Mouse (Mus musculus): ENCODE results near the gene Rpusd3. TPM values are rescaled to one million over a fixed set of nuclear protein-coding genes. Genes with fewer than 3 reads are reported as not detected.

The Rpusd3 gene
- polyA plus RNA-seq, 1 experiment from 2014 or later, result 17.5 TPM

DNA sequence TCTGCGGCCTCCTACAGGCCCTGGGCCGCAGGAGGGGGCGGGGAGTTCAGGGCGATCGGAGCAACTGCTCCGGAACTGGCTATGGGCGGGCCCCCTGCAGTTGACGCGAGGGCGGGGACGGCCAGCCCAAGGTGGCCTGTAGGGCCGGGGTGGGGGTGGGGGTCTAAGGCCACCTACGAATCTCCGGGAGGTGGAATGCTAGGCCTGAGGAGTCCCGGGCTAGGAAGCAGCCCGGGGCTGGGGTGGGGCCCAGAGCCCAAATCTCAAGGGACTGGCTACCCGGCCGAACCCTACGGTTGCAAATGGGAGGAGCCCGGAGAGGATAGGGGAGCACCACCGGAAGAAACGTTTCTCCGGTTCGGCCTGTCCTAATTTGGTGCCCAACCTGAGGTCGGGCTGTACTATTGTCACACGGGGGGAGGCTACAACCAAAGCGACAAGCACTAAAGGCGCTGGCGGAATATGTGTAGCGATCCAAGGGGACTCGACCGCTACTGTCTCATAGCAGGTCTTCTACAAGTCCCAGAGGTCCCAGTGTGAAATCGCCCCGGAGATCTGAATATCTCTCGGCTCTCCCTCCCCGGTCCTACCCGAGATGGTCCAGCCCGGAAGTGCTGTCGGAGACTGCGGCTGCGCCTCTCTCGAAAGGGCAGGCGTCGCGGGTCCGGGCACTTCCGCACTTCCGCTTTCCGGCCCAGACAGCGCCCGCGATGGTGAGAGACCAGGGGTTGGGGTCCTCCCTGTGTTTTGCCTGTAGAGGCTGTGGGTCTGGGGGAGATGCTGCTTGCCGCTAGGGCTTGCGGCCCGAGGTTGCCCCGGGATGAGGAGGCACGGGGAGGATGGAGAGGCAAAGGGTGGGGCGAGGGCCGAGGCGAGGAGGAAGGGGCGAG, 41.4 kb downstream of the Rpusd3 start, which contains the start of the genes Tada3 and Arpc4:
Tada3 (minus strand) TSS at position 388 of the 890 bp plus-strand sequence.
Arpc4 (plus strand) TSS at position 620 of the 890 bp plus-strand sequence.
- 0% methylated on average over 61 of the region's 61 CpGs for WGBS
- H3K27me3 ChIP-seq, result no peaks in the 10 kb centered on the region
- H3K36me3 ChIP-seq, result peaks cover 58% of the 10 kb centered on the region

DNA sequence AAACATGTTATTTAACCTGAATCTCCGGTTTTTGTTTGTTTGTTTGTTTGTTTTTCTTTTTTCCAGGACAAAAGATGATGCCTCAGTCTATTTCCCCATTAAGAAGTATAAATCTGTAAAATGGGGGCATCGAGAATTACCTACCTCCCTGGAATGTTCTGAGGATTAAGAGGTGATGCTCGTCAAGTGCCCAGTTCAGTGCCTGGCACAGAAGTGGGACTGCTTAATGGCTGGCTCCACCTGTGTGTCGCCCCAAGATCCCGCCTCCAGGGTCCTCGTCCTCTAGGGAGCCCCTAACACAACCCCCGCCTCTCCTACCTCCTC, 42.0 kb downstream of the Rpusd3 start:
- H3K4me2 ChIP-seq, result peak overlapping the region; percentile 97
- peaks cover 28% of the 10 kb centered on the region for H3K4me1 ChIP-seq (replicated peaks)
- H3K27ac ChIP-seq, result peak overlapping the region; percentile 95

More for the DNA sequence above, 41.4 kb downstream of the Rpusd3 start, which contains the start of the genes Tada3 and Arpc4:
- H3K4me3 ChIP-seq, result peak within 1 kb of the TSS; percentile 87
- H3K9ac ChIP-seq, result peak within 1 kb of the TSS; percentile 93
- peaks cover 28% of the 10 kb centered on the region for H3K4me1 ChIP-seq (replicated peaks)
- H3K27ac ChIP-seq, result peak within 1 kb of the TSS; percentile 95
- peak within 1 kb of the TSS; percentile 97 for H3K4me2 ChIP-seq
- ATAC-seq (ENCODE audit: low FRiP score), result peak; percentile 96
- H3K9me3 ChIP-seq, result no peaks in the 10 kb centered on the region

DNA sequence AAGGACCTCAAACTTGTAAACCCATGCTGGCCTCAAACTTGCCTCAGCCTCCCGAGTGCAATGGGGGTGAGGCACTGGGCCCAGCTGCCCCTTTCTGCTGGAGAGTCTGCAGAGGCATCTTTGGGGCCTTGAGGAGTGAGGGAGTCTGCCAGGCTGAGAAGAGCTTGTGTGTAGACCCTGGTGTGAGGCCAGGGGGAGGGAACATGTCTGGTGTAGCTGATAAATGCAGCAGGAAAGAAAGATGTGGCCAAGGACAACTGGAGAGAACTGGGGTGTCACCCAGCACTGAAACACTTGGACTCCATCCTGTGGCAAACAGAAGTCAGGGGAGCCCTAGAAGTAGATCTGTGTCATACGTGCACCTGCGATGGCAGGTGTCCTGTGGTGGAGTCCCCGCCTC, 45.6 kb downstream of the Rpusd3 start:
- no peak overlapping the region for H3K4me2 ChIP-seq
- no peaks in the 10 kb centered on the region for H3K9me3 ChIP-seq
- no peak overlapping the region for H3K27ac ChIP-seq
- H3K4me1 ChIP-seq (replicated peaks), result peaks cover 14% of the 10 kb centered on the region
- H3K4me3 ChIP-seq, result no peak overlapping the region
- no peak overlapping the region for H3K9ac ChIP-seq
- WGBS, result 93% methylated on average over 4 of the region's 4 CpGs
- no peak for ATAC-seq (ENCODE audit: low FRiP score)
- no peaks in the 10 kb centered on the region for H3K27me3 ChIP-seq
- H3K36me3 ChIP-seq, result peaks cover 75% of the 10 kb centered on the region

More for the DNA sequence above, 42.0 kb downstream of the Rpusd3 start:
- Histone ChIP-seq H3K9ac (peak overlapping the region; percentile 93), H3K4me3 (peak overlapping the region; percentile 87), H3K27me3 (no peaks in the 10 kb centered on the region), H3K36me3 (peaks cover 58% of the 10 kb centered on the region), H3K9me3 (no peaks in the 10 kb centered on the region)
- WGBS, result 11% methylated on average over 7 of the region's 7 CpGs
- no peak for ATAC-seq (ENCODE audit: low FRiP score)

DNA sequence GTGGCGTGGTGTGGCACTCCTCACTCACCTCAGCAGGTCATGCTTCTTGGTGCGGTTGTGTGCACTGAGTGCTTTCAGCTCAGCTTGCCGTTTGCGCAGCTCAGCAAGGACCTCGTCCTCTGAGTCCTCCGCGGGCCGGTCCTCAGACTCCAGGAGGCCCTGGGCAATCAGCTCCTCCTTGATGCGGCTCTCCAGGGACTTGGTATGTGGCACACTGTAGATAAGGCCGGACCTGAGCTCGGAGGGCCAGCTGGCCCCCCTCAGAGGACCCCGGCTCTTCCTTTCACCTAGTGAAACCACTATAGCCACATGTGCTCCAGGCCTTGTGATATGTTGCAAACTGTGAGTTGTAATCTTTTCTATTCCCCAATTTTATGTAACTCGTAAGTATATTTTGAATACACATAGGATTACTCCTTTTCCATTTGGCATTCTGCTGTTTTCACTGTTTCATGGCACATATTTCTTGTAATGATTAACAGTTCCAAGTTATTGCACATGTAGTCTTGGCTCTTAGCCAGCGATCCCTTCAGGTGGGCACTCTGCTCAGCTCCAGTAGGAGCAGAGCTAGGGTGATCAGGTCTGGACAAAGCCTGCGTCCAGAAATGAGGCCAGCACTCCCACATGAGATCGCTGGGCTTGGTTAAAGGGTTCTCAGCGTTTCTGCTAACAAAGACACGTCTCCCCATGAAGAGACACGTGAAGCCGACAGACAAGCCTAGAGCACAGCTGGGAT, 48.8 kb downstream of the Rpusd3 start:
- Histone ChIP-seq H3K27ac (no peak overlapping the region), H3K27me3 (no peaks in the 10 kb centered on the region), H3K9me3 (no peaks in the 10 kb centered on the region), H3K4me2 (no peak overlapping the region), H3K36me3 (peaks cover 86% of the 10 kb centered on the region), H3K4me1 (replicated peaks) (no peaks in the 10 kb centered on the region), H3K9ac (no peak overlapping the region), H3K4me3 (no peak overlapping the region)
- ATAC-seq (ENCODE audit: low FRiP score), result no peak
- WGBS, result 95% methylated on average over 20 of the region's 20 CpGs

DNA sequence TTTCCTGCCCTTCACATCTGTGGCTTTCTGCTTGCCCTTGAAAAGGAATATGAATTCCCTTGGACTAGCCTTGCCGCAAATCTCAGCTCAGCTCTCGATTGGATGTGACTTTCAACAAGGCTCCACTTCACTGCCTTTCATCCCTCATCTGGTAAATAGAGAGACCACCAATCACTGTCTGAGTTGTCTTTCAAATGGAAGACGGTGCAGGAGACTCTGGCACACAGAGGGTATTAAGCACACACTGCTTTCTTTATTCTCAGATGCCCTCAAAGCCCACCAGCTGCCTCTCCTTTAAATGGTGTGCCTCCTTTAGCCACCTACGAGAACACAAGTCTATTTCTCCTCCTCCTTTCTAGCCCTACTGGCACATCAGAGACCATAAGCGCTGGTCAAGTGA, 50.6 kb downstream of the Rpusd3 start:
- Histone ChIP-seq H3K4me1 (replicated peaks) (no peaks in the 10 kb centered on the region), H3K9ac (no peak overlapping the region), H3K4me2 (no peak overlapping the region), H3K27ac (no peak overlapping the region; the same call in 1 of the 2 replicates), H3K27me3 (no peaks in the 10 kb centered on the region), H3K9me3 (no peaks in the 10 kb centered on the region), H3K36me3 (peaks cover 68% of the 10 kb centered on the region), H3K4me3 (no peak overlapping the region)
- no peak for ATAC-seq (ENCODE audit: low FRiP score)
- WGBS, result 76% methylated on average over 5 of the region's 5 CpGs

DNA sequence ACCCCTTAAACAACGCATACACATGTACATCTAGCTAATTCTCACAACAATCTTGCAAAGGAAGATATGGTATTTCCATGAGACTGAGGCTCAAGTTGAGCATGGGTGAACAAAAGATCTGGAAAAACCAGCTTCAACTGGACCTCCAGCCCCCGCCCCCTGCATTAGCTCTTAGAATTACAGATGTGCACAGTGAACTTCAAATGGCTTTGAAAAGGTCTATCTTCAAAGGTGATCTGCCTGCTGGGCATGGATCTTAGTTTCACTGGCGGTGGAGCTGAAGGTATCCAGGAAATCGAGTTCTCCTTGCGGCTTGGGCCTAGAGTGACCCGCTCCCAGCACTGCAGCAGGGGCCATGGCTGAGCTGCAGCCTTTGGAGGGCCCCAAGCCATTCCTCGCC, 51.0 kb downstream of the Rpusd3 start:
- H3K27ac ChIP-seq, result peak overlapping the region; percentile 23; the same call in 1 of the 2 replicates
- H3K36me3 ChIP-seq, result peaks cover 64% of the 10 kb centered on the region
- no peaks in the 10 kb centered on the region for H3K27me3 ChIP-seq
- 89% methylated on average over 7 of the region's 7 CpGs for WGBS
- H3K9ac ChIP-seq, result no peak overlapping the region
- ATAC-seq (ENCODE audit: low FRiP score), result no peak
- H3K4me1 ChIP-seq (replicated peaks), result no peaks in the 10 kb centered on the region
- H3K4me3 ChIP-seq, result no peak overlapping the region
- no peaks in the 10 kb centered on the region for H3K9me3 ChIP-seq
- H3K4me2 ChIP-seq, result no peak overlapping the region

DNA sequence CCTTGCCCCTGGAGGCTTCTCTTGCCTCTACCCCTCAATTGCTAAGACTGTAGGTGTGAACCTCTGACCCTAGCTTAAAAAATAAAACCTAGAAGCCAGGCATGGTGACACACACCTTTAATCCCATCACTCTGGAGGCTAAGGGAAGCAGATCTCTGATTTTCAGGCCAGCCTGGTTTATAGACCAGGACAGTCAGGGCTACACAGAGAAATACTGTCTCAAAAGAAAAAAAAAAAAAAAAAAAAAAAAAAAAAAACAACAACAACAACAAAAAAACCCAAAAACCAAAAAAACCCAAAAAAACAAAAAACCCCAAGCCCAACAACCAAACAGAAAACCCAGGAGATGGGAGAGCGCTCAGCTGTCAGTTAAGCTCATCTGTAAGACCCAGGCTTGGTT, 51.6 kb downstream of the Rpusd3 start:
- H3K27me3 ChIP-seq, result no peaks in the 10 kb centered on the region
- WGBS, result 100% methylated on average over 1 of the region's 1 CpGs
- H3K4me2 ChIP-seq, result no peak overlapping the region
- H3K9me3 ChIP-seq, result no peaks in the 10 kb centered on the region
- H3K4me1 ChIP-seq (replicated peaks), result no peaks in the 10 kb centered on the region
- H3K9ac ChIP-seq, result no peak overlapping the region
- no peak overlapping the region for H3K4me3 ChIP-seq
- H3K36me3 ChIP-seq, result peaks cover 58% of the 10 kb centered on the region
- no peak for ATAC-seq (ENCODE audit: low FRiP score)
- no peak overlapping the region for H3K27ac ChIP-seq

DNA sequence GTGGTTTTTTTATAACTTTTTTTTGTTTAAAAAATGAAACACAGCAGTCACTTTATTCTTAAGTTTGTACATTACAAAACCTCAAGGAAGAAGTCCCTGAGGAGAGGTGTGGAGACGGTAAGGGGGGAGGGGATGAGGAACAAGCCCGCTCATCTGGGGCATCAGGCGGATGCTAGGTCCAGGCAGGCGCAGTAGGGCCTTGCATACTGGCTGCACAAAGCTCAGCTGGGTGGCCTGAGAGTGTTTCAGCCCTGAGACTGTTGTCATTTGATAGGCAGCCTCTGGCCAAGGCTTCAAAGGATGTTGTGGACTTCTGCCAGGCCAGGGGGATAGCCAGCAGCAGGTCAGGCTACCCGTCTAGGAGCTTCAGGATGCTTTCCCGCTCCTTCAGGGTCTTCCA, 52.5 kb downstream of the Rpusd3 start:
- Histone ChIP-seq H3K9me3 (no peaks in the 10 kb centered on the region), H3K4me1 (replicated peaks) (no peaks in the 10 kb centered on the region), H3K4me3 (no peak overlapping the region), H3K27me3 (no peaks in the 10 kb centered on the region), H3K4me2 (no peak overlapping the region), H3K9ac (no peak overlapping the region), H3K36me3 (peaks cover 49% of the 10 kb centered on the region), H3K27ac (no peak overlapping the region)
- WGBS, result 92% methylated on average over 6 of the region's 6 CpGs
- no peak for ATAC-seq (ENCODE audit: low FRiP score)

Small RNAs within 50 kb of the gene (microRNA-seq; reads per million reads assigned to microRNA genes)
- not detected for gene Gm24387

Other genes with a start within 250 kb of the Rpusd3 start
- gene Lhfpl4, start 224.0 kb downstream of the Rpusd3 start, polyA plus RNA-seq (2015; fragmentation: Nextera tagmentation; extraction: Ambion mirVana), result 52.3 and 57.0 TPM in 2 replicates
- 34.7 and 35.5 TPM in 2 replicates for gene Mtmr14, start 181.5 kb downstream of the Rpusd3 start, polyA plus RNA-seq (2015; fragmentation: Nextera tagmentation; extraction: Ambion mirVana)
- gene Cpne9, start 137.0 kb downstream of the Rpusd3 start, polyA plus RNA-seq (2015; fragmentation: Nextera tagmentation; extraction: Ambion mirVana), result 1.2 and 1.9 TPM in 2 replicates
- 17.1 and 17.3 TPM in 2 replicates for gene Brpf1, start 112.2 kb downstream of the Rpusd3 start, polyA plus RNA-seq (2015; fragmentation: Nextera tagmentation; extraction: Ambion mirVana)
- gene Ogg1, start 92.4 kb downstream of the Rpusd3 start, polyA plus RNA-seq (2015; fragmentation: Nextera tagmentation; extraction: Ambion mirVana), result 8.7 and 9.6 TPM in 2 replicates
- 79.6 and 86.3 TPM in 2 replicates for gene Camk1, start 75.4 kb downstream of the Rpusd3 start, polyA plus RNA-seq (2015; fragmentation: Nextera tagmentation; extraction: Ambion mirVana)
- gene Tada3, start 41.5 kb downstream of the Rpusd3 start, polyA plus RNA-seq (2015; fragmentation: Nextera tagmentation; extraction: Ambion mirVana), result 70.0 and 70.6 TPM in 2 replicates
- gene Arpc4, start 41.2 kb downstream of the Rpusd3 start, polyA plus RNA-seq (2015; fragmentation: Nextera tagmentation; extraction: Ambion mirVana), result 416 and 430 TPM in 2 replicates
- gene Ttll3, start 30.1 kb downstream of the Rpusd3 start, polyA plus RNA-seq (2015; fragmentation: Nextera tagmentation; extraction: Ambion mirVana), result 11.8 TPM in 2 replicates
- gene Cidec, start 16.4 kb upstream of the Rpusd3 start, polyA plus RNA-seq (2015; fragmentation: Nextera tagmentation; extraction: Ambion mirVana), result not detected in 2 replicates
- 92.9 and 96.9 TPM in 2 replicates for gene Jagn1, start 23.2 kb upstream of the Rpusd3 start, polyA plus RNA-seq (2015; fragmentation: Nextera tagmentation; extraction: Ambion mirVana)
- 0.09 and 0.17 TPM in 2 replicates for gene Il17re, start 39.1 kb upstream of the Rpusd3 start, polyA plus RNA-seq (2015; fragmentation: Nextera tagmentation; extraction: Ambion mirVana)
- gene Il17rc, start 52.1 kb upstream of the Rpusd3 start, polyA plus RNA-seq (2015; fragmentation: Nextera tagmentation; extraction: Ambion mirVana), result 2.0 and 2.4 TPM in 2 replicates
- 67.2 and 72.4 TPM in 2 replicates for gene Creld1, start 64.0 kb upstream of the Rpusd3 start, polyA plus RNA-seq (2015; fragmentation: Nextera tagmentation; extraction: Ambion mirVana)
- 5.3 and 7.1 TPM in 2 replicates for gene Prrt3, start 82.6 kb upstream of the Rpusd3 start, polyA plus RNA-seq (2015; fragmentation: Nextera tagmentation; extraction: Ambion mirVana)
- 105 and 110 TPM in 2 replicates for gene Emc3, start 112.3 kb upstream of the Rpusd3 start, polyA plus RNA-seq (2015; fragmentation: Nextera tagmentation; extraction: Ambion mirVana)
- 3.0 and 3.2 TPM in 2 replicates for gene Fancd2, start 112.3 kb upstream of the Rpusd3 start, polyA plus RNA-seq (2015; fragmentation: Nextera tagmentation; extraction: Ambion mirVana)
- 0.19 and 0.23 TPM in 2 replicates for gene Fancd2os, start 181.4 kb upstream of the Rpusd3 start, polyA plus RNA-seq (2015; fragmentation: Nextera tagmentation; extraction: Ambion mirVana)
- 235 and 248 TPM in 2 replicates for gene Brk1, start 185.4 kb upstream of the Rpusd3 start, polyA plus RNA-seq (2015; fragmentation: Nextera tagmentation; extraction: Ambion mirVana)
- 65.0 and 68.5 TPM in 2 replicates for gene Vhl, start 204.6 kb upstream of the Rpusd3 start, polyA plus RNA-seq (2015; fragmentation: Nextera tagmentation; extraction: Ambion mirVana)
- gene Irak2, start 219.1 kb upstream of the Rpusd3 start, polyA plus RNA-seq (2015; fragmentation: Nextera tagmentation; extraction: Ambion mirVana), result 1.7 and 2.1 TPM in 2 replicates